Mouse (Mus musculus) heart, embryonic 14.5 days (tissue): ENCODE results near the gene Cfap45. TPM values are rescaled to one million over a fixed set of nuclear protein-coding genes. Genes with fewer than 3 reads are reported as not detected.
A peak's percentile ranks its signal among the peaks of the same experiment; 100 is the strongest.

Source experiments
- ATAC-seq: fragments of 200-750 bp; cut with Nextera tagmentation; 2 replicates; pipeline ENCODE4 v1.8.0; 2017; ENCODE audit warnings: low read depth, moderate TSS enrichment; ENCODE audit not compliant: insufficient number of reproducible peaks, insufficient read depth, low FRiP score
- H3K27ac ChIP-seq, 2 experiments: fragments of 200-500 bp in 1 of 2; fragments of 300-500 bp in 1 of 2; sonication (generic) in 1 of 2; replicated peaks in 1 of 2; 2 replicates each; pipeline ENCODE4 v1.5.1; 2012 to 2014; ENCODE audit warnings: low read depth in 2 of 2, low read length in 2 of 2, control low read depth in 1 of 2, mild to moderate bottlenecking in 1 of 2, mixed read lengths in 1 of 2; ENCODE audit not compliant: control insufficient read depth in 1 of 2, insufficient read depth in 1 of 2
- H3K27me3 ChIP-seq: fragments of 300-500 bp; sonication (generic); 2 replicates; pipeline ENCODE4 v1.6.1; 2014; ENCODE audit warnings: mild to moderate bottlenecking, low read length, control low read depth; ENCODE audit not compliant: control insufficient read depth, insufficient read depth
- H3K36me3 ChIP-seq: fragments of 300-500 bp; sonication (generic); 2 replicates; pipeline ENCODE4 v1.6.1; 2014; ENCODE audit warnings: mild to moderate bottlenecking, control low read depth, low read length, mixed read lengths; ENCODE audit not compliant: control insufficient read depth, insufficient read depth
- H3K4me1 ChIP-seq, 2 experiments: fragments of 200-500 bp in 1 of 2; fragments of 300-500 bp in 1 of 2; sonication (generic) in 1 of 2; 2 replicates each; pipeline ENCODE4 v1.6.1; 2012 to 2014; ENCODE audit warnings: low read length in 2 of 2, control low read depth in 1 of 2, mixed read lengths in 1 of 2; ENCODE audit not compliant: control insufficient read depth in 2 of 2, insufficient read depth in 2 of 2
- H3K4me2 ChIP-seq: fragments of 300-500 bp; sonication (generic); 2 replicates; pipeline ENCODE4 v1.6.1; 2014; ENCODE audit warnings: mild to moderate bottlenecking, low read length
- H3K4me3 ChIP-seq, 2 experiments: fragments of 200-500 bp in 1 of 2; fragments of 300-500 bp in 1 of 2; sonication (generic) in 1 of 2; 2 replicates each; pipeline ENCODE4 v1.5.1; 2012 to 2014; ENCODE audit warnings: low read length in 2 of 2, mild to moderate bottlenecking in 2 of 2, control low read depth in 1 of 2, low read depth in 1 of 2, moderate library complexity in 1 of 2; ENCODE audit not compliant: control insufficient read depth in 1 of 2, insufficient read depth in 1 of 2
- H3K9ac ChIP-seq: fragments of 300-500 bp; sonication (generic); 2 replicates; pipeline ENCODE4 v1.6.1; 2014; ENCODE audit warnings: mild to moderate bottlenecking, low read length
- H3K9me3 ChIP-seq: fragments of 300-500 bp; sonication (generic); 2 replicates; pipeline ENCODE4 v1.6.1; 2016; ENCODE audit warnings: low read length, control low read depth; ENCODE audit not compliant: control insufficient read depth
- WGBS: fragments of 180-500 bp; shearing (Covaris S2); extraction: QIAGEN DNeasy Blood & Tissue Kit; methylation state at CpG from one replicate; pipeline ENCODE4 v1.1.7; 2014; 5-methylcytosine and 5-hydroxymethylcytosine counted together
- polyA plus RNA-seq: library from polyadenylated mRNA; unstranded; fragments of >200 nt; fragmentation: Nextera tagmentation; extraction: Ambion mirVana; gene quantifications from 2 replicates; pipeline ENCODE4 v1.2.1, GENCODE M21; 2014

Cfap45 gene
- polyA plus RNA-seq, 1 experiment from 2014 or later: 2.6 TPM

DNA sequence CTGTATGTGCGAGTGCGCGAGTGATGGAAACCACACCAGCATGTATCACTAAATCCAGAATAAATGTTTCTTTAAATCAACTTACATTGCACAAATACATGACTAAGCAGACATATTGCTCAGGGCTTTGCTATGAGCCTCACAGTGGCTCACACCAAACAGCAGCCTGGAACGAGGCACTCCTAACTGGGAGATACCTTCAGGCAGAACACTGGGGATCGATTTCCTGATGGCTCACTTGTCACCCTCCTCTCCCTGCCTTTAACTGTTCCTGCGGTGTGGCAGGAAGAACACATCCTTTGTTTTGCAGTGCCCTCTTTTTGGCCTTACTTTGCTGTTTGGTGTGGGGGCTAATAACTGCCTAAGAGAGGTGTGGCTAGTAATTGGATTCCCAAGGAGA, 957 bp upstream of the Cfap45 start:
- no peak overlapping the region for H3K9ac ChIP-seq
- H3K4me2 ChIP-seq: no peak overlapping the region
- H3K27ac ChIP-seq: no peak overlapping the region
- no peak for ATAC-seq
- H3K4me3 ChIP-seq: no peak overlapping the region
- H3K9me3 ChIP-seq: peaks cover 10% of the 10 kb centered on the region; the same call in 1 of the 2 replicates
- no peaks in the 10 kb centered on the region for H3K36me3 ChIP-seq
- no peaks in the 10 kb centered on the region for H3K27me3 ChIP-seq
- WGBS: 56% methylated on average over 6 of the region's 6 CpGs
- H3K4me1 ChIP-seq: peaks cover 10% of the 10 kb centered on the region in 2 experiments

DNA sequence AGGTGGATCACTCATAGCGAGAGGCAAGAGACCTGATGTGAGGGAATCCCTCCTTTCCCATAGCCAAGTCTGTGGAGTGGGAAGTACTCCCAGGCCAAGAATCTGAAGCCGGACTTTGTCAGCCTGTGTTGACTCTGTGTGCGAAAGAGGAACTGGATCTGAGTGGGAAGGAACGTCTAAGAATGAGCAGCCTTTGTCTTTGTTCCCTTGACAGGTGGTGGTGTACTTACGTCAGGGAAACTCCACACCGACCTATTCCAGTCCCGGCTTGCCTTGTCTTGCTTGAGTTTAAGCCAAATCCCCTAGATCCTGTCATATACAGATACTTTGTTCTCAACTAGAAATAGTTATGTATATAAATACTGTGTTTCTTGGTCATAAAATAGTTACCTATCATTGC, 1.9 kb downstream of the Cfap45 start:
- no peak for ATAC-seq
- H3K4me3 ChIP-seq: no peak overlapping the region
- H3K27me3 ChIP-seq: peaks cover 8% of the 10 kb centered on the region; the same call in 1 of the 2 replicates
- H3K36me3 ChIP-seq: no peaks in the 10 kb centered on the region
- no peak overlapping the region for H3K4me2 ChIP-seq
- H3K9ac ChIP-seq: no peak overlapping the region
- H3K4me1 ChIP-seq: peaks cover 17 to 18% of the 10 kb centered on the region in 2 experiments; a peak in 3 of 4 replicates
- 66% methylated on average over 7 of the region's 7 CpGs for WGBS
- H3K27ac ChIP-seq: no peak overlapping the region; a peak in 1 of 4 replicates
- peaks cover 10% of the 10 kb centered on the region; the same call in 1 of the 2 replicates for H3K9me3 ChIP-seq

DNA sequence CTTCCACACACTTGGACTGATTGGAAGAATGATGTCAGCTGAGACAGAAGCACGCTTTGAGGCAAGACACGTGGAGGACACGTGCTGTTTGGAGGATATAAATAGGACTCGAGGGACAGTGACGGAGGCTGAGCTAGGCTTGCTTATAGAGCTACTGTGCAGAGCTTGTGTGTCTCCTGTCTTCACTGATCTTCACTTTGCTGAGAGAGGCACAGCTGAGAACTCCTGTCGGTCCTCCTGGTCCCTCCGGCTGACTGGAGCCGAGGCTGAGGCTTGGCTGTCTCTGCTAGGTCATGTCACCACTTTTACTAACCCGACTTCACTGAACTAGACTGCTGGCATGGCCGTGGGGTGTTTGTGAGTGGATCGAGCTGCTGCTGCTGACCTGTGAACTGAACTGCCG, 3.1 kb downstream of the Cfap45 start:
- no peak for ATAC-seq
- Histone ChIP-seq H3K9me3 (peaks cover 4% of the 10 kb centered on the region; the same call in 1 of the 2 replicates), H3K36me3 (no peaks in the 10 kb centered on the region), H3K9ac (no peak overlapping the region), H3K27me3 (peaks cover 12% of the 10 kb centered on the region; the same call in 1 of the 2 replicates), H3K4me2 (no peak overlapping the region), H3K4me3 (no peak overlapping the region), H3K4me1 (peaks cover 17 to 18% of the 10 kb centered on the region in 2 experiments; a peak in 3 of 4 replicates), H3K27ac (peak overlapping the region in 1 of 2 experiments; percentile 26; a peak in 1 of 4 replicates)
- 33% methylated on average over 12 of the region's 12 CpGs for WGBS

DNA sequence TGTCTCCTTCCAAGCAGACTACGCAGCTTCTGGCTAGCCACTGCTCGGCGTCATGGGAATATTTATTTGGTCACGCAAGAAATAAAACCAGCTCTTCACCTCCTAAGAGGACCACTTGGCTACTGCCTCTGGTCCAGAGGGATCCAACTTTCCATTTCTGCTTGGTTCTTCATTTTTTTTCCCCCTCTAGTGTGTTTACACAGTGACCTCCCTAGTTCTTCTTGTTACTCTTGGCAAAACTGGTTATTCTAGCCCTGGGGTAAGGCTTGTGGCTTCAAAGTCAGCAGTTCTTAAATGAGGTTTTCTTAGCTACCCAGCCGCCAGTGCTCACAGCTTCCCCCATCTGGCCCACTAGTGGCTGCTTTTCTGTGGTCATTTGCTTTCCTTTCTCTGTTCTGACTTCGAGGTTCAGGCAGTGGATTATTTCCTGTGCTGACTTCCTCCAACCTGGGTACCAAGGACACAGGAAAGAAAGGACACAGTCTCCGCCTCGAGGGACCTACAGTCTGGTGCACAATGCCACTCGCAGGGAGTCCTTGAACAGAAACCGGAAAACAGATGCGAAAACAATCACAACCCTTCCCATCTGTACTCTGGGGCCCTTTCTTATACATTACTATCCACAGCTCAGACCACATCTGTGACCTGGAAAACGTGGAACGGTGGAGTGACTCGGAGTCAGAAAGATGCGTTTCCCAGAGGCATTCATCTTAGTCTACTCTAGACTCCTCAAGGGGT, 4.6 kb downstream of the Cfap45 start:
- Histone ChIP-seq H3K4me2 (peak overlapping the region; percentile 60), H3K36me3 (no peaks in the 10 kb centered on the region), H3K4me3 (no peak overlapping the region), H3K4me1 (peaks cover 15 to 18% of the 10 kb centered on the region in 2 experiments; a peak in 3 of 4 replicates), H3K27me3 (peaks cover 12% of the 10 kb centered on the region; the same call in 1 of the 2 replicates), H3K9ac (peak overlapping the region; percentile 40; the same call in 1 of the 2 replicates), H3K27ac (peak overlapping the region; percentile 88 to 90), H3K9me3 (peaks cover 4% of the 10 kb centered on the region; the same call in 1 of the 2 replicates)
- WGBS: 47% methylated on average over 15 of the region's 15 CpGs
- ATAC-seq: peak; percentile 35

DNA sequence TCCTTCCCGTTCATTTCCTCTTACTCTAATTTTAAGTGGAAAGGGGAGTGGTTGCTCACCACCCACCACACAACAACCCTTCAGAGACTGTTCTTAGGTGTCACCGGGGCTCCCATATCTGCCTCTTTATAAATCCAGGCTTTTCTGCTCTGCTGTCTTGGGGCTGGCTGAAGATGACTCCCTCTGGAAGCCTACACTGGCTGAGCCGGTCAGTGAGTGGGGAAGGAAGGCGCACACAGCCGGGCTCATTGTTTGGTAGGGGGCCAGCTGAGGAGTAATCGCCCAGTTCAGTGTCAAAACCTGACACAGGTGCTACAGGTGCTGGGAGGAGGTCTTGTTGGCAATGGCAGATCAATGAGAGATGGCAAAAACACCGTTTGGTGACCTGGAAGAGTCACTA, 5.4 kb downstream of the Cfap45 start:
- no peak for ATAC-seq
- Histone ChIP-seq H3K9me3 (peaks cover 4% of the 10 kb centered on the region; the same call in 1 of the 2 replicates), H3K4me1 (peaks cover 18 to 22% of the 10 kb centered on the region in 2 experiments; a peak in 3 of 4 replicates), H3K36me3 (no peaks in the 10 kb centered on the region), H3K9ac (peak overlapping the region; percentile 40), H3K27me3 (peaks cover 12% of the 10 kb centered on the region; the same call in 1 of the 2 replicates), H3K27ac (peak overlapping the region; percentile 88 to 90), H3K4me2 (peak overlapping the region; percentile 60), H3K4me3 (peak overlapping the region; percentile 2 to 21; a peak in 2 of 4 replicates)
- WGBS: 47% methylated on average over 7 of the region's 7 CpGs

DNA sequence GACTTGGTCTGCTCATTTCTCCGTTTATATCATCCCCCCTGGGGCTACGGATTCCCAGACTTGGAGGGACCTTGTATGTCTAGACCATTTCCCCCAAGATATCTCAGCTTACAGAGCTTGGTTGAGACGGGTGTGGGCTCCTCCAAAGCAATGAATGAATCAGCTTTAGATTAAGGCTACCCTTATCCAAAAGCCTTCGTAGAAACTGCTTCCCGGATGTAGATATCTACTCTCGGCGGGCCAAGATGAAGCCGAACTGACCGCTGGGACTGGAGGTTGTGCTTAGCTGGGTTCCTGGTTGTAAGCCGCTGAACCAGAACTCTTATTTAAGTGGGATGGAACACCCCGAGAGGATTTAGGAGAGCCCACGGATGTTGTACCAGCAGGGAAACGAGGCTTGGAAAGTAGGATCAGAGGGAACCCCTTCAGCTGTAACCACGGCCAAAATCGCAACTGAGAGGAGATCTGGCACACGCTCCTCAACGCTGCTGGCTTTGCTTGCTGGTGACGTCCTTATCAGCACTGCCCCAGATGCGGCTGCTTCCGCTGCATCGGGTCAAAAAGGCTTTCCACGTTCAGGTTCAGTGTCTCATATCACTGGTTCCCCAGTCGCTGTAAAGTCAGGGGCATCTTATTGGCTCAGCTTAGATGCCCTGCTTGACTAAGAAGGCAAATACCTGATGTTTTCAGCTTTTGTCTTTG, 5.9 kb downstream of the Cfap45 start:
- Histone ChIP-seq H3K4me3 (peak overlapping the region; percentile 20 to 22; a peak in 3 of 4 replicates), H3K27ac (peak overlapping the region; percentile 88 to 90), H3K27me3 (peaks cover 12% of the 10 kb centered on the region; the same call in 1 of the 2 replicates), H3K4me2 (peak overlapping the region; percentile 60), H3K9me3 (peaks cover 4% of the 10 kb centered on the region; the same call in 1 of the 2 replicates), H3K4me1 (peaks cover 13 to 18% of the 10 kb centered on the region in 2 experiments; a peak in 3 of 4 replicates), H3K36me3 (no peaks in the 10 kb centered on the region), H3K9ac (peak overlapping the region; percentile 40)
- peak; percentile 54 for ATAC-seq
- 24% methylated on average over 23 of the region's 23 CpGs for WGBS

DNA sequence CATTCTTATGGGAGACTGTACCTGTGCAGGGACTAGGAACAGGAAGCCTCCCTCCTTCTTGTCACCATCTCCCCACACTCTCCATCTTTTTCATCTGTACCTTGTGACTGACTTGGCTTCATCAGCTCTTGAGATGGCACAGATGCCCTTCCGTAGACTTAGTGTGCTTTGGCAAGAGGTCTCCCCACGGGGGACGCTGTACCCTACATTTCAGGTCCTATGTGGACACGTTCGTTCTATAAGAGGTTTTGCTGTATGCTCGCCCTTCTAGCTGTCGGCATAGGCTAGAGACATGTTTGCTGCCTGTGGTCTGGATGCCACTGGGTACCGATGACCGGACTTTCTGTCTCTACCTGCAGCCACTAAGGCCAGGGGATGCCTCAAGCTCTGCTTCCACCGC, 6.8 kb downstream of the Cfap45 start:
- H3K4me1 ChIP-seq: peaks cover 17 to 25% of the 10 kb centered on the region in 2 experiments
- WGBS: 88% methylated on average over 10 of the region's 10 CpGs
- peak overlapping the region; percentile 88 to 90 for H3K27ac ChIP-seq
- no peak for ATAC-seq
- H3K36me3 ChIP-seq: no peaks in the 10 kb centered on the region
- H3K9me3 ChIP-seq: peaks cover 4% of the 10 kb centered on the region; the same call in 1 of the 2 replicates
- H3K4me3 ChIP-seq: no peak overlapping the region
- H3K4me2 ChIP-seq: no peak overlapping the region
- peaks cover 18% of the 10 kb centered on the region for H3K27me3 ChIP-seq
- no peak overlapping the region for H3K9ac ChIP-seq
